Mouse (Mus musculus): ENCODE data around the gene Fam89a.

DNA sequence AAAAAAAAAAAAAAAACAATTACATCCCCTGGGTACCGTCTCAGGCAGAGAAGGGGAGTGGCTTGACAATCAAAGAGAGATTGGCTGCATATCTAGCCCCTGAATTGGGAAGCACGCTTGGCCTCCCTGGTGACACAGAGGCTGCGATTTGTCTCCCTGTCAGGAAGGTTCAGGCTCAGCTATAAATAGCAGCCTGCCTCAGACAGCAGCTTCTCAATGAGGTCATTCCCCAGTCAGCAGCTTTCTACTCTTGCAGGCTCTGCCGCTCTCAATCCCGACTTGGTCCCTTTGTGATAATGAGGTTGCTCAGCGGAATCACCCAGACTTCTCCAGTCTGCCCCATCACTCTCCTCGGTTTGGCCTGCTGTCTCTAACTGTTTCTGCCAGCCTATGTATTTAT, 28.6 kb upstream of the Fam89a start:
- TF ChIP-seq CTCF (IDR thresholded peaks at IDR 0.05; ENCODE audit: low read depth) (no peak), EP300 (optimal IDR thresholded peaks at IDR 0.05) (no peak)
